Mouse (Mus musculus): ENCODE data around the gene Pmm2.

GRCm38 (mm10) chr16:8636867-8637216 lies 632 bp upstream of the Pmm2 start:
- TF ChIP-seq USF1 (IDR thresholded peaks at IDR 0.05; ENCODE audit: low read depth): no peak
- TF ChIP-seq CTCF (IDR thresholded peaks at IDR 0.05; ENCODE audit: control insufficient read depth, insufficient read depth, insufficient read length): no peak
- TF ChIP-seq MYOG (IDR thresholded peaks at IDR 0.05; ENCODE audit: control insufficient read depth, extremely low read depth, insufficient read length): no peak
- TF ChIP-seq MAX (IDR thresholded peaks at IDR 0.05): no peak
- TF ChIP-seq MYOD1 (IDR thresholded peaks at IDR 0.05; ENCODE audit: control insufficient read depth, insufficient read length, low read depth): no peak
- no peak for TF ChIP-seq FOSL1 (IDR thresholded peaks at IDR 0.05; ENCODE audit: insufficient read depth, low read length, poor library complexity, severe bottlenecking)
- TF ChIP-seq CEBPB (IDR thresholded peaks at IDR 0.05; ENCODE audit: low read depth): no peak

Measured in C2C12 (cell line).